Mouse (Mus musculus): ENCODE results near the gene Acot4.
"Not testable (repeated sequence)": the region's sequence is repeated elsewhere in the genome, so short reads cannot be mapped to it uniquely, and the experiment has no call there.

Gene Acot4

DNA sequence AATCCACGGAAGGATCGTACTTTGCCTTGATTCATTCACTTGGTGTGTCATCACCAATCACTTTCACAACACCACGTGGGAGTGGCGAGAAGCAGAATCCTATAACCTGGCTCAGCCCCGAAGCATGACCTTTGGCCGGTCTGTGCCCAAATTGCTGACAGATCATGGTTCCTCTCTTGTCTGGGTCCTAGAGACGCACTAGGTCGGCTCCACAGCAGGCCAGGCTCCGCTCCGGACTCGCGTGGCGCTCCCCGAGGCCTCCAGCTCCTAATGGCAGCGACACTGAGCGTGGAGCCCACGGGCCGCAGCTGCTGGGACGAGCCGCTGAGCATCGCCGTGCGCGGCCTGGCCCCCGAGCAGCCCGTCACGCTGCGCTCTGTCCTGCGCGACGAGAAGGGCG lies at the start of gene Acot4:
Gene Acot4, plus strand, starts transcription at position 139 of the 400 bp plus-strand sequence.
- peak; percentile 39 for DNase-seq

DNA sequence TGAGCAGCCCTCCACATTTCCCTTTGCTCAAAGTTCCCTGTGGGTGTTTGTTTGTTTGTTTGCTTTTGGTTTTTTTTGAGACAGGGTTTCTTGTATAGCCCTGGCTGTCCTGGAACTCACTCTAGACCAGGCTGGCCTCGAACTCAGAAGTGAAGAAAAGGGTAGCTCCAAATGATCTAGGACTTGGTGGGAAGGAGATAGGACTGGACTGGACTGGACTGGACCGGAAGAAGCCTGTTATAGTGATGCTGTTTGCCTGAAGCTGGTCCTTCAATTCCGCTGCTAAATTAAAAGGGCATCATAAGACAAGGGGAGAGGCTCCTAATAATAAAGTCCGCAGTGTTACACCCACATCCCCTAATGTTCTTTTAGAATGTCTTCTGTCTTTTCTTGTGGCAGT lies 49.7 kb upstream of the Acot4 start:
- no peak for DNase-seq

GRCm38 (mm10) chr12:83989378-83989777 lies 48.8 kb upstream of the Acot4 start:
- no peak for DNase-seq

DNA sequence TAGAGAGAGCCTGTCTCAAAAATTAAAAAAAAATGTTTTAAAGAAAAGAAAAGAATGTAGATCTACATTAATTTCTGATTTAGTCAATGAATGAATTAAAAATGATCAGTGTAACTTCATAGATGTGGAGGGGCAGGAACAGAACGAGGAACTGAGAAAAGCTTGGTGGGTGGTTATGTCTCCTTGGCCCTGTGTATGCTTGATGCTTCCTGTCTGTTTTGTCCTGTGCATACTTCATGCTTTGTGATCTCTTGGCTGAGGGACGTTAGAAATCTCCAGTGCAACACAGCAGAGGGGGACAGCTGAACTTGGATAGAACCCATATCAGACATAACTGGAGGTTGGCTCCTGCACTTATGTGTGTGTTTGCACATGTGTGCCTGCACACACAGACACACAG lies 41.0 kb upstream of the Acot4 start:
- no peak for DNase-seq

DNA sequence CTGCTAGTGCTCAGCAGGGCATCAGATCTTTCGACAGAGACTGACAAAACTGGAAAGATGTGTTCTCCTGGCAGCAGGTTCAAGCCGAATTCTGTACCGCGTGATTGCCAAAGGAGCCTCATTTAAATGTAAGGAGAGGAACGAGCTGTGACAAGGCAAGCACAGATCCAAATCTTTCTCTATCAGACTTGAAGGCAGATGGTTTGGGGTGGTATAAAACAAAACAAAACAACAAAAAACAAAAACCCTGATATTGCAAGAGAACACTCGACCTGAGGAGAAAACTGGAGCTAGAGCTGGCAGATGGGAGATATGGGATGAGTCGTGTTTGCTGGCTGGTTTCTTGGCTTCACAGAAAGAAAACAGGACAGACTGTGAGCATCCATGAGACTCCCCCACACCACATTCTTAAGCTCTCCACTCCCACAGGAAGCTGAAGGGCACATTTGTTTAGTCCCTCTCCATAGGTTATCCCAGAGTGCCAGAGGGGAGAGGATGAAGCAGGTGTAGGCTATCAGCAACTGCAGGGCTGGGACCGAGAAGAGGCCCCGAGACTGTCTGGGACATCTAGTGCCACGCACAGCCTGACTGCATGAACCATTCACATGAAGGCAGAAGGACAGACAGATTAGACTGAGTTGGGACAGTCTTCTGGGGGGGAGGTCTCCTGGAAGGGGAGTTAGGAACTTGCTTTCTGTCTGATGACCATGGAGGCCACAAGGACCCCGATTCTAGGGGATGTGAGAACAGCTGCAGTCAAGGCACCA lies 39.7 kb upstream of the Acot4 start:
- no peak for DNase-seq

DNA sequence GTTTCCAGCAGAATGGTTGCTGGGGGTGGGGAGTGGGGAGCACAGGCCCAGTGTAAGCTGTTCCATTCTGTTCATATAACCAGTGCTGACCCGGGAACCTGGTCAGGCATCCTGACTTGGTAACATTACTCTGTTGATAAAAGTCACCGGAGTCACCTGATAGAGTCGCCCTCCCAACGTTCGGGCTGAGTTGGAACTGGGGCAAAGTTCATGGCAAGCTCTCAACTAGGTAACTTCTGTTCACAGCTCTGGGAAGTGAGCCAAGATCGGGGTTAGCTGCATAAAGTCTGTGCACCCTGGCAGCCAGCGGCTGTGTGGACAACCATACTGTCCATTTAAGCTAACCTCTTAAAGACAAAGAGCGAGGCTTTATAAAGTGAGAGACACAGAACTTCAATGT lies 38.9 kb upstream of the Acot4 start:
- DNase-seq = peak; percentile 66

- DNase-seq = no peak
These were observed 37.8 kb upstream of the Acot4 start for GRCm38 (mm10) chr12:84000418-84000817.

DNA sequence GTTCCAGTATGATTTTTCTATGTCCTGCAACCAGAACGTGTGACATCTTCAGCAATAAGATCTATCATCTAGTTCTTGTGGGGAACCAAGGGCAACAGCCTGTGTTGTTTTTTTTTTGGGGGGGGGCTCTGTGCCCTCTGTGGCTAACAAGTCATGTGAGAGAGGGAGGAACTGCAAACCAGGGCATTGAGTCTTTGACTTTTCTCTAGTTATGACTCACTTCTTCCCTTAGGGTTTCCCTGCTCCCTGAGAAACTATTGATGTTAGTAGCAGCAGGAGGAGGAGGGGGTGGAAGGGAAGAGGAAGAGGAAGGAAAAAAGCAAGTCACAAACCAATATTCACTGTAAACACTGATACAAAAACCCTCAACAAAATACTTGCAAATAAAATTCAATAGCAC lies 34.3 kb upstream of the Acot4 start:
- DNase-seq = no peak

DNA sequence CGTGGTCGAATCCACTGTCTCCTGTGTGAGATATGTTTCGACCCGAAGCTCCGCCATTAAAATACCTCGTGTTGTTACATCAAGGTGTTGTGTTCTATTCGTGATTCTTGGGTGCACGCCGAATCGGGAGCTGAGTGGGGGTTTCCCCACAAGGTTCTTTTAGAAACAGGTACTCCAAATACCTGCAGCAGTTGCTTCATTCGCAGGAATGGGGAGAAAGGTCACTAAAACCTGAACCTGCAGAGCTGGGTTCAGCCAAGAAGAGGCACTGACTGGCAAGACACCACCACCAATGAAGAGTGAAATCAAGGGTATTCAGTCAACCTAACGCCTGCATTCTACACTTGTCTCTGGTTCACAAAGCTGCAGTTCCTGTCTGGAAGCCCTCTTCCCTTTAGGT lies 29.9 kb upstream of the Acot4 start:
- peak; percentile 28 for DNase-seq

DNA sequence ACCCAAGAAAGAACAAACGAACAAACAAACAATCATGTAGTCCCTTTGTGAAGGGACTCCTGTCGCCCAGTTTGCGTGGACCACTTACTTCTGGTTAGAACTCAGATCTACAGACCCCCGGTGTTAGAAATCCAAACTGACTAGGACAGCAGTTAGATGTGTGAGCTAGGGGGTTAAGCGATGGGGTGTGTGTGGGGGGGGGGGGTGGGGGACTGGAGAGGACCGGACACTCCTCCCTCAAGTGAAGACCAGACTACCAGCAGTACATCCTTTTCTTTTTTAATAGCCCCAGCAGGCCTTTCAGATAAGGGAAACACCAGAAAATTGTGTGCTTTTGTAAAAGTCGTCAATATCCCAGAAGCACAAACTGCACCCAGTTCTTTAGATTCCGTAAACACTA lies 29.4 kb upstream of the Acot4 start:
- DNase-seq = no peak

- peak; percentile 85 for DNase-seq
These were observed 28.8 kb upstream of the Acot4 start, which contains the start of gene Acot1 for GRCm38 (mm10) chr12:84009171-84009965. Acot1 (plus strand) TSS chr12:84009490.

DNA sequence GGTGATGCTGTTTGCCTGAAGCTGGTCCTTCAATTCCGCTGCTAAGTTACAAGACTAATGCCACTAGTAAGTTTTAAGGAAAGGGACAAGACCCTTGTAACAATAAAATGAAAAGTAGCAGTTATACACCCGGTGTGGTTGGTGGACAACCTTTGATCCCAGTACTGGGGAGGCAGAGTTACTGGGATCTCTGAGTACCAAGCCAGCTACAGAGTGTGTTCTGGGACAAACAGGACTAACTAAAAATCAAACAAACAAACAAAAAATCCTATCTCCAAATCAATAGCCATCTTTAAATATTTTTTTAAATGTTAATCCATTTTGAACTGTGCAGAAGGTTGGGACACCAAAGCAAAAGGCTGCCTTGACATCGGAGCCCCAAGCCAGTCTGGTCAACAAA lies 28.0 kb upstream of the Acot4 start:
- no peak for DNase-seq

- peak; percentile 91 for DNase-seq
These were observed 26.7 kb upstream of the Acot4 start for GRCm38 (mm10) chr12:84011251-84012040.

DNA sequence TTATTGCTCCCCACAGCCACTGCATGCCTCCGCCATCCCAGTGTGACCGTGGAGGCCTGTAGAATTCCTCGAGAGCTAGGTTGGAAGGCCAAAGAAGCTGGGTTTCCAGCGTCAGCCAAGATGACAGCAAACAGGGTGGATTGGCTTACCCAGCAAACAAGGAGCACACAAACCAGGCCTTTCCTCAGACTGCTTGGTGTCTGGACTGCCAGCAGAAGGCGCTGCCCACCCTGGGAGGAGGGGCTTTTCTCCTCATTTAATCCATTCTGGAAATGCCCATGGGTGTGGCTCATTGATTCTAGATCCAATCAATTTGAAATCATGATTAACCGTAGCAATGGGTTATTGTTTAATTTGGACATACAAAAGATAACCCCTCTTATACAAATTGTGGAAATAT lies 25.0 kb upstream of the Acot4 start:
- no peak for DNase-seq

GRCm38 (mm10) chr12:84013701-84014100 lies 24.5 kb upstream of the Acot4 start:
- DNase-seq = no peak

GRCm38 (mm10) chr12:84020528-84020927 lies 17.7 kb upstream of the Acot4 start:
- DNase-seq = peak; percentile 77

- DNase-seq = not testable (repeated sequence)
These were observed 15.9 kb upstream of the Acot4 start for GRCm38 (mm10) chr12:84022266-84022665.

- no peak for DNase-seq
These were observed 15.0 kb upstream of the Acot4 start for GRCm38 (mm10) chr12:84023052-84023745.

DNA sequence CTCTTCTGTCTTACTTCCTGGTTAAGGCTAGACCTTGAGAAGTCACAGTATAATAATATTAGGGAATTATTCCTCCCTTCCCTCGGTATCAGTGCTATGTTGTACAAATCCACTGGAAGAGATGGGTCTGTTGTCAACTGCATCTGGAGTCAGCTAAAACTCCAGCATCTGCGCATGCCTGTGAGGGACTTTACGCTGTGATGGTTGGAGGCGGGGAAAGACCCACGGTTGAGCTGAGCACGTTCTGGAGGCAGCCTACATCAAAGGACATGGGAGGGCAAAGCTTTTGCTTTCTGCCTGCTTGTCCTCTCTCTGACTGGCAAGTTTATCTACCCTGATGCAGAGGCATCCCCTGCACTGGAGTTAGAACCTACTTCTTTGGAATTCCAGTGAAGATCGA lies 12.3 kb upstream of the Acot4 start:
- DNase-seq = no peak

DNA sequence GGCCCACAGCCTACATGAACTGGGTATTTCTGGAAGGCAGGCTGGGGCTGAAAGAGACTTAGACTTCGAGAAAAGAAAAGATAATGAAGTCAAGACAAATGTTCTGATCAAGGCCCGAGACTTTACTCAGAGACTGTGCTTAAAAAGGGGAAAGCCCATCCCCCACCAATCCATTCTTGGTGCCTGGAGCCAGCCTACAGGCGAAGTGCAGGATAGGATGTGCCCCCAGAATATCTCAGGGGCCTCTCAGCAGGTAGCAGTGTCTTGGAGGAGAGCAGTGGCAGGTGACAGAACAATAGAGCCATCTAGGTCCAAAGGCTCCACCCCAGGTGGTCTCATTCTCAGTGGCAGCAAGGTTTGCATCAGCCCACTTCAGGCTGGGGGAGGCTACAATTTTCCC lies 9.9 kb upstream of the Acot4 start:
- not testable (repeated sequence) for DNase-seq

DNA sequence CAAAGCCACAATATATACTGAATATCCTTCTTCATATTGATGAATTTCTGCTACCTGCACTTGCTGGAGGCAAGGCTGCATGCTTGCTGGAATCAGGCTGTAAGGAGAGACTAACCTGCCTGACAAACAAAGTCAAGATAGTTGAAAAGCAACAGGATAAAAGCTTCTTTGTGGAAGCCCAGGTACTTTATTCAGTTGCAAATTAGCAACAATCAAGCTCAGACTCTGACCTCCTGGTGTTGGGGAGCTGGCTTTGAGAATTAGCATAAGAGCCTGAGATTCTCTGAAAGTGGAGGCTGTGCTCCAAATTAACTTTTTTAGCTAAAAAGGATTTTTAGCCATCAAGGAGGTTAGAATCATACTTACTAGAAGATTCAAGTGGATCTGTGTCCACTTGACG lies 9.1 kb upstream of the Acot4 start:
- not testable (repeated sequence) for DNase-seq

- DNase-seq = peak; percentile 85
These were observed 7.4 kb upstream of the Acot4 start for GRCm38 (mm10) chr12:84030659-84031332.

All from lung, postnatal 10 days (tissue).